Mouse (Mus musculus): ENCODE measurements around the gene Myo1g. TPM values are rescaled to one million over a fixed set of nuclear protein-coding genes. Genes with fewer than 3 reads are reported as not detected.
"Not testable (repeated sequence)": the region's sequence is repeated elsewhere in the genome, so short reads cannot be mapped to it uniquely, and the experiment has no call there.

Myo1g gene
- total and polyA plus RNA-seq, 3 experiments, result 1.4 to 7.2 (median 1.4) TPM

GRCm38 (mm10) chr11:6528186-6529006 lies 7.6 kb upstream of the Myo1g start:
- TF ChIP-seq CTCF (IDR thresholded peaks at IDR 0.05) (peak; percentile 98), POLR2A (IDR thresholded peaks at IDR 0.05; ENCODE audit: insufficient read depth, low read depth, low read length) (peak; percentile 90), EP300 (IDR thresholded peaks at IDR 0.05; ENCODE audit: insufficient read depth, low read depth, low read length) (peak; percentile 94)
- under 1% methylated on average over 51 of the region's 51 CpGs for WGBS
- no peaks in the 10 kb centered on the region for H3K27me3 ChIP-seq (ENCODE audit: control insufficient read depth, insufficient read depth, low read length)
- peak overlapping the region; percentile 87 for H3K27ac ChIP-seq
- H3K4me1 ChIP-seq (ENCODE audit: control insufficient read depth, insufficient read depth, low read length), result peaks cover 2% of the 10 kb centered on the region; the same call in 1 of the 2 replicates
- intact Hi-C loops (cut with DNase I), result loop anchor here (5.0 kb wide), 2 partner anchors 51 to 99 kb away; partner anchors contain the start of genes Purb and Tbrg4
- H3K36me3 ChIP-seq (ENCODE audit: control insufficient read depth, insufficient read depth, low read length), result peaks cover 5% of the 10 kb centered on the region; the same call in 1 of the 2 replicates
- DNase-seq, result peak; percentile 97 to 99
- H3K79me2 ChIP-seq (replicated peaks; ENCODE audit: control insufficient read depth, insufficient read depth, low read length), result no peaks in the 10 kb centered on the region
- peak overlapping the region; percentile 62 for H3K4me3 ChIP-seq
- peak overlapping the region; percentile 76 for H3K9ac ChIP-seq (ENCODE audit: low read depth, low read length)

GRCm38 (mm10) chr11:6527256-6528185 lies 6.8 kb upstream of the Myo1g start:
- Histone ChIP-seq H3K27me3 (ENCODE audit: control insufficient read depth, insufficient read depth, low read length) (no peaks in the 10 kb centered on the region), H3K27ac (peak overlapping the region; percentile 87), H3K4me3 (peak overlapping the region; percentile 62), H3K4me1 (ENCODE audit: control insufficient read depth, insufficient read depth, low read length) (peaks cover 2% of the 10 kb centered on the region; the same call in 1 of the 2 replicates), H3K79me2 (replicated peaks; ENCODE audit: control insufficient read depth, insufficient read depth, low read length) (no peaks in the 10 kb centered on the region), H3K9ac (ENCODE audit: low read depth, low read length) (peak overlapping the region; percentile 76), H3K36me3 (ENCODE audit: control insufficient read depth, insufficient read depth, low read length) (peaks cover 5% of the 10 kb centered on the region; the same call in 1 of the 2 replicates)
- intact Hi-C loops (cut with DNase I), result loop anchor here (5.0 kb wide), 2 partner anchors 50 to 100 kb away; partner anchors contain the start of genes Purb and Tbrg4
- 22% methylated on average over 10 of the region's 10 CpGs for WGBS
- TF ChIP-seq EP300 (IDR thresholded peaks at IDR 0.05; ENCODE audit: insufficient read depth, low read depth, low read length) (no peak), POLR2A (IDR thresholded peaks at IDR 0.05; ENCODE audit: insufficient read depth, low read depth, low read length) (no peak), CTCF (IDR thresholded peaks at IDR 0.05) (no peak)
- no peak for DNase-seq

- not testable (repeated sequence) for H3K4me3 ChIP-seq; H3K27ac ChIP-seq; H3K36me3 ChIP-seq (ENCODE audit: control insufficient read depth, insufficient read depth, low read length); H3K9ac ChIP-seq (ENCODE audit: low read depth, low read length); H3K79me2 ChIP-seq (replicated peaks; ENCODE audit: control insufficient read depth, insufficient read depth, low read length); DNase-seq; H3K27me3 ChIP-seq (ENCODE audit: control insufficient read depth, insufficient read depth, low read length); H3K4me1 ChIP-seq (ENCODE audit: control insufficient read depth, insufficient read depth, low read length)
- intact Hi-C loops (cut with DNase I), result loop anchor here (5.0 kb wide), 2 partner anchors 49 to 101 kb away; partner anchors contain the start of genes Purb and Tbrg4
- WGBS, result 56% methylated on average over 14 of the region's 16 CpGs
These were observed 5.9 kb upstream of the Myo1g start for GRCm38 (mm10) chr11:6526526-6527255.

GRCm38 (mm10) chr11:6525241-6525640 lies 4.5 kb upstream of the Myo1g start:
- TF ChIP-seq POLR2A (IDR thresholded peaks at IDR 0.05; ENCODE audit: insufficient read depth, low read depth, low read length) (no peak), EP300 (IDR thresholded peaks at IDR 0.05; ENCODE audit: insufficient read depth, low read depth, low read length) (no peak), CTCF (IDR thresholded peaks at IDR 0.05) (no peak)
- no peak overlapping the region for H3K27ac ChIP-seq
- no peak for DNase-seq
- peaks cover 5% of the 10 kb centered on the region; the same call in 1 of the 2 replicates for H3K36me3 ChIP-seq (ENCODE audit: control insufficient read depth, insufficient read depth, low read length)
- intact Hi-C loops (cut with DNase I), result loop anchor here (5.0 kb wide), 2 partner anchors 48 to 102 kb away; partner anchors contain the start of genes Purb and Tbrg4
- 93% methylated on average over 1 of the region's 1 CpGs for WGBS
- H3K79me2 ChIP-seq (replicated peaks; ENCODE audit: control insufficient read depth, insufficient read depth, low read length), result no peaks in the 10 kb centered on the region
- H3K9ac ChIP-seq (ENCODE audit: low read depth, low read length), result no peak overlapping the region
- H3K4me3 ChIP-seq, result no peak overlapping the region
- H3K27me3 ChIP-seq (ENCODE audit: control insufficient read depth, insufficient read depth, low read length), result no peaks in the 10 kb centered on the region
- peaks cover 2% of the 10 kb centered on the region; the same call in 1 of the 2 replicates for H3K4me1 ChIP-seq (ENCODE audit: control insufficient read depth, insufficient read depth, low read length)

GRCm38 (mm10) chr11:6524880-6525238 lies 4.1 kb upstream of the Myo1g start:
- no peak overlapping the region for H3K27ac ChIP-seq
- H3K79me2 ChIP-seq (replicated peaks; ENCODE audit: control insufficient read depth, insufficient read depth, low read length), result no peaks in the 10 kb centered on the region
- 94% methylated on average over 4 of the region's 4 CpGs for WGBS
- no peak overlapping the region for H3K9ac ChIP-seq (ENCODE audit: low read depth, low read length)
- peaks cover 5% of the 10 kb centered on the region; the same call in 1 of the 2 replicates for H3K36me3 ChIP-seq (ENCODE audit: control insufficient read depth, insufficient read depth, low read length)
- no peak for DNase-seq
- no peak for TF ChIP-seq CTCF (IDR thresholded peaks at IDR 0.05)
- TF ChIP-seq POLR2A (IDR thresholded peaks at IDR 0.05; ENCODE audit: insufficient read depth, low read depth, low read length), result no peak
- no peak for TF ChIP-seq EP300 (IDR thresholded peaks at IDR 0.05; ENCODE audit: insufficient read depth, low read depth, low read length)
- peaks cover 2% of the 10 kb centered on the region; the same call in 1 of the 2 replicates for H3K4me1 ChIP-seq (ENCODE audit: control insufficient read depth, insufficient read depth, low read length)
- intact Hi-C loops (cut with DNase I), result loop anchor here (5.0 kb wide), 2 partner anchors 48 to 102 kb away; partner anchors contain the start of genes Purb and Tbrg4
- no peaks in the 10 kb centered on the region for H3K27me3 ChIP-seq (ENCODE audit: control insufficient read depth, insufficient read depth, low read length)
- no peak overlapping the region for H3K4me3 ChIP-seq

Measured in heart, adult 2 months (tissue).